Comparison of ENCODE assay signal across 9 mouse cellular contexts in the genomic region with DNA sequence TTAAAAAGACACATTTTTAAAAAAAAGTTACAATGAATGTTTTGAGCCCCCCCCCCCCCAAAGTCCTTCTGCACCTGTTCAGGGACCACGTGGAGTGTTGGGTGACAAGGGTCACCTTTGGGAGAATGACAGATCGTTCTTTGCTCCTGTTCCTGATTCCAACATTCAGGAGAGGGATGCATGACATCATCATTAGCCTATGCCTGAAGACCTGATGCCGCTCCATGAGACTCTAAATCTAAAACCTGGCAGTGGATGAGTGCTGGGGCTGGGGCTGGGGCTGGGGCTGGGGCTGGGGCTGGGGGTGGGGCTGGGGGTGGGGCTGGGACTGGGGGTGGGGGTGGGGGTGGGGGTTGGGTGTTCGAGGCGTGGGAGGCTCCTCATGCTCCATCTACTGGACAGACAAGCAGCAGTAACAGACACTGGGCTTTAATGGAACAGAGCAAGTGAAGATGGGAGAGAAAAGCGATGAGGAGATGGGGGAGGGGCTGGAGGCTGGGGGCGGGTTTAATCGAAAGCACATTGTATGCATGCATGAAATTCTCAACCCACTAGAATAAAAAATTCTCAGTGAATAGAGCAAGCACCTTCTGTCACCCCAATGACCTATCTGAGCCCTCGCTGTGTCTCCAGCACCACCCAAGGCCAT.
DNase-seq lines count a peak whose midpoint lies in the region; ATAC-seq and TF ChIP-seq lines count a peak whose summit lies in the region.
"Had no signal": no experiment of that assay in that cellular context is flagged by ENCODE, and none has a peak within 500 bp of the region (broad histone marks: within the 10 kb centered on the region; RNA-seq: fewer than 3 reads in every experiment).

No protein-coding gene starts in this region.

- H3K4me1 ChIP-seq in intestine, embryonic 14.5 days (replicated peaks; ENCODE audit: control insufficient read depth, insufficient read depth, low read length) = peaks cover 4% of the 10 kb centered on the region; the same call in 1 of the 2 replicates
- no peaks in the 10 kb centered on the region for H3K4me1 ChIP-seq in intestine, postnatal 0 days (replicated peaks; ENCODE audit: control insufficient read depth, insufficient read depth, low read length)
- H3K4me1 ChIP-seq in hindbrain, embryonic 12.5 days = peaks cover 9% of the 10 kb centered on the region
- peaks cover 8% of the 10 kb centered on the region for H3K4me1 ChIP-seq in midbrain, embryonic 13.5 days (replicated peaks)

- no peaks in the 10 kb centered on the region for H3K36me3 ChIP-seq in intestine, embryonic 14.5 days (ENCODE audit: control insufficient read depth, insufficient read depth, low read length)
- H3K36me3 ChIP-seq in intestine, postnatal 0 days (ENCODE audit: control insufficient read depth, insufficient read depth) = no peaks in the 10 kb centered on the region
- H3K36me3 ChIP-seq in hindbrain, embryonic 12.5 days = no peaks in the 10 kb centered on the region
- no peaks in the 10 kb centered on the region for H3K36me3 ChIP-seq in midbrain, embryonic 13.5 days

- TF ChIP-seq CTCF in intestine, postnatal 0 days (IDR thresholded peaks at IDR 0.05; ENCODE audit: low read depth) = no peak

- no peak overlapping the region for H3K27ac ChIP-seq in intestine, embryonic 14.5 days (ENCODE audit: low read depth)
- H3K27ac ChIP-seq in intestine, postnatal 0 days (ENCODE audit: low read depth, low read length) = no peak overlapping the region
- no peak overlapping the region for H3K27ac ChIP-seq in hindbrain, embryonic 12.5 days
- H3K27ac ChIP-seq in midbrain, embryonic 13.5 days = no peak overlapping the region

- H3K9me3 ChIP-seq in intestine, embryonic 14.5 days (ENCODE audit: control insufficient read depth, low read length) = no peaks in the 10 kb centered on the region
- H3K9me3 ChIP-seq in intestine, postnatal 0 days (ENCODE audit: control insufficient read depth) = no peaks in the 10 kb centered on the region
- no peaks in the 10 kb centered on the region for H3K9me3 ChIP-seq in hindbrain, embryonic 12.5 days (replicated peaks)
- no peaks in the 10 kb centered on the region for H3K9me3 ChIP-seq in midbrain, embryonic 13.5 days

- no peak overlapping the region for H3K9ac ChIP-seq in intestine, embryonic 14.5 days (ENCODE audit: low read length)
- H3K9ac ChIP-seq in intestine, postnatal 0 days (ENCODE audit: low read depth, low read length) = no peak overlapping the region
- H3K9ac ChIP-seq in hindbrain, embryonic 12.5 days = no peak overlapping the region
- no peak overlapping the region for H3K9ac ChIP-seq in midbrain, embryonic 13.5 days (replicated peaks)

- DNase-seq in CD4-positive, CD25-positive, alpha-beta regulatory T cell, adult 2 months (ENCODE audit: low read depth, low spot score) = peak; percentile 12
- no peak for DNase-seq in intestine, embryonic 14.5 days (ENCODE audit: low spot score)
- DNase-seq in layer of hippocampus, adult 18-20 months (ENCODE audit: low spot score in 2 of 2) = no peak
- DNase-seq in adrenal gland, adult 8-10 months = no peak
- DNase-seq: lung, adult 18-20 months had no signal

- WGBS in intestine, embryonic 14.5 days = 23% methylated on average over 9 of the region's 9 CpGs
- WGBS in intestine, postnatal 0 days = 21% methylated on average over 9 of the region's 9 CpGs
- WGBS in hindbrain, embryonic 12.5 days = 21% methylated on average over 9 of the region's 9 CpGs
- 24% methylated on average over 9 of the region's 9 CpGs for WGBS in midbrain, embryonic 13.5 days

- no peak for ATAC-seq in CD4-positive, CD25-positive, alpha-beta regulatory T cell, adult 4 months
- 0 out of 2 replicates have a peak, but pooled peaks have one; percentile 25 for ATAC-seq in intestine, embryonic 14.5 days (replicated peaks; ENCODE audit: low FRiP score, low TSS enrichment, low read depth)
- ATAC-seq in intestine, postnatal 0 days = no peak
- peak; percentile 41 for ATAC-seq in hindbrain, embryonic 12.5 days (ENCODE audit: low FRiP score)
- ATAC-seq in midbrain, embryonic 13.5 days = 0 out of 2 replicates have a peak, but pooled peaks have one; percentile 9

- no peaks in the 10 kb centered on the region for H3K27me3 ChIP-seq in intestine, embryonic 14.5 days (replicated peaks; ENCODE audit: control insufficient read depth, insufficient read depth, low read length)
- H3K27me3 ChIP-seq in intestine, postnatal 0 days (replicated peaks; ENCODE audit: control insufficient read depth, insufficient read depth, low read length) = no peaks in the 10 kb centered on the region
- H3K27me3 ChIP-seq in hindbrain, embryonic 12.5 days = peaks cover 7% of the 10 kb centered on the region
- H3K27me3 ChIP-seq in midbrain, embryonic 13.5 days = 0 out of 2 replicates have a peak, but pooled peaks cover 4% of the 10 kb centered on the region

- H3K4me3 ChIP-seq in intestine, embryonic 14.5 days (ENCODE audit: low read depth, low read length) = no peak overlapping the region
- no peak overlapping the region for H3K4me3 ChIP-seq in intestine, postnatal 0 days (ENCODE audit: low read depth, low read length)
- no peak overlapping the region for H3K4me3 ChIP-seq in hindbrain, embryonic 12.5 days
- H3K4me3 ChIP-seq in midbrain, embryonic 13.5 days (replicated peaks) = no peak overlapping the region

- no peak overlapping the region for H3K4me2 ChIP-seq in intestine, embryonic 14.5 days (ENCODE audit: low read length)
- no peak overlapping the region for H3K4me2 ChIP-seq in intestine, postnatal 0 days (replicated peaks; ENCODE audit: low read depth)
- peak overlapping the region; percentile 57; the same call in 1 of the 2 replicates for H3K4me2 ChIP-seq in hindbrain, embryonic 12.5 days (replicated peaks)
- no peak overlapping the region for H3K4me2 ChIP-seq in midbrain, embryonic 13.5 days (replicated peaks)

Comparison
In these comparisons a context has a peak if more than half of its experiments do, and no peak if none do; other contexts are left out.
1. ATAC-seq: peak in intestine, embryonic 14.5 days (single experiment), hindbrain, embryonic 12.5 days (single experiment) and midbrain, embryonic 13.5 days (single experiment); none in CD4-positive, CD25-positive, alpha-beta regulatory T cell, adult 4 months (single experiment) and intestine, postnatal 0 days (single experiment).